Mouse (Mus musculus) kidney, adult 11 months (tissue): ENCODE measurements around the gene Metrnl.

ENCODE experiments used
- DNase-seq: peaks from one replicate; pipeline ENCODE4 v3.0.0; 2022

The Metrnl gene

DNA sequence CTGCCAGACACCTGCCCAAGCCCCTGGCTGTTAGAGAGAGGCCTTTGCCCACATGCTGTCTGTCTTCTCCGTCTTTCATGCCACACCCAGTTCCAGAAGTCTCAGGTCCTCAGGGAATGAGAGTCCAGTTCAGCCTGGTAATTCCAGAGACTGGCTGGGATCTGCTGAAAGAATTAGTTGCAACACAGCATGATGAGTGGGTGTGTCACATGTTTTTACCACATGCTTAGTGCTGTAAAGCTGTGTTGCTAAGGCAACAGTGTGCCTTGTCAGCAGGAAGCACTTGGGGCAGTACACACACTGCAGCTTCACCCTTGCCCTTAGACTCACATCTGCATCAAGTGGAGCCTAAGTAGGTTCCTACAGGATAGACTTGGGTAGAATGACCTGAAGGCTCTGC lies 40.1 kb downstream of the Metrnl start:
- DNase-seq = no peak

DNA sequence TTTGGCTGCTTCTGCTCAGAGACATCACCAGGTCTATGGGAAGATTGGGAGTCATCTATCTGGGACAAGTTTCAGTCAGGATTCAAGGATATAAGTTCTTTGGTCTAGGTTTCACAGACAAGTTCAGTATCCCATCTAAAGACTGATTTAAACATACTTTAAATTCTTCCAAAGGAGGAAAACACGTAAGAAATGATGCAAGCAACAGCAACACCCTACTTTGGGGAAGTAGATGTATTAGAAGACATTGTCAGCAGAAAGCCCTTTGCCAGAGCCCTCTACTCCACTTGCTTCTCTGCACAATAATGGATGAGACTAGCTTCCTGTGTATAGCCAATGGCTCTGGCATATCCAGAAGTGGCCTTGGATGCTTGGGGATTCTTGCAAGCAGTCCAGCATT lies 41.8 kb downstream of the Metrnl start:
- no peak for DNase-seq

DNA sequence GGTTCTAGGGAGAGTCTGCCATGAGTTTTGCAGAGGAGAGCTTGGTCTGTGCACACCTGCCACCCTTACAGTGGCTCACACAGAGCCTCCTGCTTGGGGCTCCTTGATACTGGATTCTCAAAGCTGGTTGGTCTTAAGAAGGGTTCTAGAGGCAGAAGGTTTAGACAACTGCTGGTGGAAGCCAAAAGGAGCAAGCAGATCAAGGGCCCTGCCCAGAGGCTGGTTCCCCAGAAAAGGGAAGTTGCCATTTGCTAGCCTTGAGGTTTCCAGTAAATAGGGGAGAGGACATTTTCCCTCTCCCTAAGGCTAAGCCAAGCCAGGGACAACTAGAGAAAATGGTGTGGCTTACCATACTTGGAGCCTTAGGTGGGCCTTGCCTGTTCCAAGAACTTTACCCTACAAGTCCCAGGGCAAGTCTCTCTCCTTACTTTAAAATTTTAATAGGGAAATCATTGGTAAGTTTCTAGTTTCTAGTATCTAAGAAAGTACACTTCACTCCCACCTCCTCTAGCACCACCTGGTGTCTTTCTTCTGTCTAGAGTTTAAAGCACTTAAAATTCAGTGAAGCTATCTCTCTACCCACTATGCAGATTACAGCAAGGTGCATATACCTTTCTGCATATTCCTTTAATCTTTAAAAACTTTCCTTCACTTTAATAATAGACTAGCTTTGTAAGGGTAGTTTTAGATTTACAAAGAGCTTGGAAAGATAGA lies 42.7 kb downstream of the Metrnl start:
- no peak for DNase-seq

- no peak for DNase-seq
Observed at GRCm38 (mm10) chr11:121746941-121747494, 45.7 kb downstream of the Metrnl start.

- DNase-seq = no peak
Observed at GRCm38 (mm10) chr11:121748003-121748684, 46.8 kb downstream of the Metrnl start.
